Mouse (Mus musculus) lung, postnatal 10 days (tissue): Measurements from ENCODE around the gene Pid1.
A peak's percentile ranks its signal among the peaks of the same experiment; 100 is the strongest.

Experiments
- DNase-seq: peaks from one replicate; pipeline ENCODE4 v3.0.0; 2021

Gene Pid1

DNA sequence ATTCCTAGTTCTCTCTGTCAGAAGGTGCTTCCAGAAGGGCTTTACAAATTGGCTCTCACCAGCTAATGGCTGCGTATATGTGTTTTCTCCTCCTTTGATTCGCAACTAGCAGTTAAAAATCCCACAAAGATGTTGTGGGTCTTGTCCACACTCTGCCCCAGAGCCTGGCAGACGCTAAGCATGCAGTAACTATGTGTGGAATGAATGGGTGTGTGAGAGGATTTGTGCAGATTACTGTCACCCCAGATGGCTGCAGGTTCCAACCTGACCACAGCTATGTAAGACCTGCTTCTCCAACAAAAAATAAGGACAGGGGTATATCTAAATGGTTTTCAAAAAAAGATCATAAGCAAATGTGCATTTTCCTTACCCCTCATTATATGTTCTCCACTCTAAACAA is 206.2 kb downstream of the Pid1 start:
- no peak for DNase-seq

DNA sequence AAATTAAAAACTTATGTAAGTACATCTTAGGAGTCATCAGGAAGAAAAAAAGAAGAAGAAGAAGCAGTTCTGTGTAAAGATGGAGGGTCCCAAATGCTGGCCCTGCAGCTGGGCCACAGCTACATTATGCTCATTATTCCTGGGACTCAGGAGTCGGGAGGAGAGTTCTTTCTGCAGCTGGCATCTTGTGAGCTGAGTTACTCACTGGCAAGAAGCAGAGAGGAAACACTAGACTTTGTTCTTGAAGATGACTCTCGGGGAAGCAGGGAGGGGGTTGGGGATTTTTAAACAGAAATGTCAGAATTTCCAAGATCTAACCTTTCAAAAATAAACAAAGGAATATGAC is 208.4 kb downstream of the Pid1 start:
- no peak for DNase-seq

DNA sequence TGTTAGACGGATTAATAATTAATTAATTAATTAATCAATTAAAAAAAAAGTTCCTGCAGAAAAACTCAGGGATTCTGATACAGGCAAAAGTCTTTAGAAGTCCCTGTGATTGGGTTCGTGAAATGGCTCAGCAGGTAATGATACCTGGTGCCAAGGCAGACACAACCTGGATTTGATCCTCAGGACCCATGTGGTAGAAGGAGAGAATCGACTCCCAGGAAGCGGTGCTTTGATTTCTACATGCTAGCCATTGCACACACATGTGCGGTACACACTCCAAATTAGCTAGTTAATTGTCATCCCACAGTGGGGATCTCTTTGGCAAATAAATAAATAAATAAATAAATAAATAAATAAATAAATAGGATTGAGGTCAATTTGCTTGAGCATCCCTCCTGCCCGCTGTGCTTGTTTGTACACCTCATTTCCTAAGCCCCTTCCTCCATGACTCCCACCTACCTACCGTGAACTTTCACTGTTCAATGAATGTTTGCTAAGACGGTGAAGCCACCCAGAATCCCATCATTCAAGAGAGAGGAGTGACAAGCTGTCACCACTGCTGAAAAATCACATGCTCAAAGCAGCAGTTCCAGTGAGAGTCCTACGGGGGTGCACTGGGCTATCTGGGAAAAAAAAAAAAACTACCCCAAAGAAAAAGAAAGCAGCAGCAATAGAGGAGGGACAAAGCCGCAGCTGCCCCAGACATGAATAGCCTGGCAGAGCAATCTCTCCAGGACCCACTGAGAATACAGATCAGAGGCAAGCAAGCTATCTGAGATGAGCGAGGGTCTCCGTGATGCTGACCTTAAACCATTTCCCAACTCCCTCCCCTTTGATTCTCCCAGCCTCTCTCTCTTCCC is 209.0 kb downstream of the Pid1 start:
- no peak for DNase-seq

DNA sequence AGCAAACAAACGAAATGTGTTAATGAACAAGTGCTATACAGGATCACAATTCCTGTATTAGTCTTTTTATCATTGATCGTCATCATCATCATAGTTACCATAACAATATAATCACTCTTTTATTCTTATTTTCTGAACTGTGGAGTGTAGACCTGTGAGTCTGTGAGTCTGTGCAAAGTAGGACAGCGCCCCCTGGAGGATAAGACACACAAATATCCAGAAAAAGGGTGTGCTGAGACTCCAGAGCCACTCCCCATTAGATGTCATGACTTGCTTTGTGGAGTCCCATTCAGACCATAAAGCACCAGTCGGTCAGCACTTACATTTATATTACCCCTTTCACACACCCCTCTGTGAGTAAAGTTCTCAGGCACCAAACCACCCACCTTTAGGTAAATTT is 210.0 kb downstream of the Pid1 start:
- DNase-seq = peak; percentile 11

DNA sequence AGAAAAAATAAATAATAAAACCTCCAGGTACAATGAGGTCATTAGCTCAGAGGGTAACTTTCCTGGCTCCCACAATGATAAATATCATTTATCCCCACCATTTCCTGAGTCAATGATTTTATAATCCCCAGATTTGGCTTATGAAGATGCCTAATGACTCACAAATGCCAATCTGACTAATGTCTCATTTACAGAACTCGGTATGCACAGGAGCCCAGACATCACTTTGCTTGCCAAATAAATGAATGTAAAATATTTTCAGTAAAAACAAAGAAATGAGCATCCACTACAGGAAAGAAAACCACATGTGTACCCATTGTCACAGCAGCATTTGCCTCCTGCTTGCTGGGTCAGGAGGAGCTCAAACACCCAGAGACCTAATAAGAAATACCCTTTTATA is 222.4 kb downstream of the Pid1 start:
- no peak for DNase-seq

DNA sequence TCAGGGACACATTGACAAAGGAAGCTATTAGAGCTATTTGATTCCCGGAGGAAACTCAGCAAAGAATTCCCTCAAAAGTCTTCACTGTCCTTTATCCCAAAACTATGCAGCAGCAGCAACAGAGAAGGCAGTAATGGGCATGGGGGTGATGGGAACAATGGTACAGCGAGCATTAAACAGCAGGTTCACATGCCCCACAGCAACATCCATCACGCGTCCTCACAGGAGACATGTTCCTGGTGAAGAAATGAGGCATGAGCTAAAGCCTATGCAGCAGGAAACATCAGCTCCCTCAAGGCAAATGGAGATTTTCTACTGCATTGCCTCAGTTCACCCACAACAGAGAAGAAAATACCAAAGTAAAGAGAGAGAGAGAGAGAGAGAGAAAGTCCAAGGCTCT is 231.5 kb downstream of the Pid1 start:
- no peak for DNase-seq

DNA sequence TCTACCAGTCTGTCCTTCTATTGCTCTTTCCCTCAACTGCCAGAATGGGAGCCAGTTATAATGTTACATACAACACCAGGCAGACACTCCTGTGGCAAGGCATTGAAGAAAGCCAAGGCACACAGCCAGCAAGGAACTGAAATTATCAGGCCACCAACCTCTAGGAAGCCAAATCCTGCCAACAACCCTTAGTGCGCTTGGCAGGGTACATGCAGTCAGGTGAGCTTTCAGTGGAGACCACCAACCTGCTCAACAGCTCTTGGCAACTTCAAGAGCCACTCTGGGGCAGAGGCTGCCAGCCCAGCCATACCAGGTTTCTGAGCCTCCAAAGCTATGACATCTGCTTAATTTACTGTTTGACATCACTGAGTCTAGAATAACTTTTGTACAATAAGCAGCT is 232.2 kb downstream of the Pid1 start:
- no peak for DNase-seq

DNA sequence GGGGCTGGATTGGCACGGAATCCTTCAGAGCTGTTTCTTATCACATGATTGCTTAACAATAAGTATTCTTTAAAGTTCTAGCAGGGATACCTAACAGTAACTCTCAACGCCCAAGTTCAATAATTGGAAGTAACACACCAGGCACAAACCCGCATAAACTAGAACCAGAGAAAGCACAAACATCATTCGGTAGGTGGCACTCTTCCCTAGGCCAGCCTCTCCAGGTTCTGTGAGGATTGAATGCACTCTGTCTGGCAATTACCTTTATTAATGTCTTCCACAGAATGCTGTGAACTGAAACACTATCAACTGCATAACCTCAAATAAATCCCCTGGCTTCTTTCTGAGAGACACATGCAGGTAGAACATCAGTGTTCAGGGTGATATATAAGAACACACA is 235.5 kb downstream of the Pid1 start:
- no peak for DNase-seq

DNA sequence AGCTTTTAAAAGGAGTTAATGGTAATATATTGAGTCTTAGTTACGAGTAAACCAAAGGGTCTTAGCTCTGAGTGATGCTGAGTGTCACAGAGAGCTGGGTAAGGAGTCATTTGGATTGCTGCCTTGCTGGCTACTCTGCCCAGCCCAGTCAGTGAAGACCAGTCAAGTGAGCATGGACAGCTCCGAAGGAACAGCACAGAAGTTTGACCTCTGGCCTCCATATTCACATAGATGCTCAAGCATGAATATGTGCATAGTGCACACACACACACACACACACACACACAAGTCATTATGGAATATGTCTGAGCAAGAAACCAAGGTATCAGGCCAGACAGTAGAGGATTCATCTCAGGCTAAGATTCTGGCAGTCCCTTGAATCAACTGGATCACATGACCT is 244.7 kb downstream of the Pid1 start:
- no peak for DNase-seq

DNA sequence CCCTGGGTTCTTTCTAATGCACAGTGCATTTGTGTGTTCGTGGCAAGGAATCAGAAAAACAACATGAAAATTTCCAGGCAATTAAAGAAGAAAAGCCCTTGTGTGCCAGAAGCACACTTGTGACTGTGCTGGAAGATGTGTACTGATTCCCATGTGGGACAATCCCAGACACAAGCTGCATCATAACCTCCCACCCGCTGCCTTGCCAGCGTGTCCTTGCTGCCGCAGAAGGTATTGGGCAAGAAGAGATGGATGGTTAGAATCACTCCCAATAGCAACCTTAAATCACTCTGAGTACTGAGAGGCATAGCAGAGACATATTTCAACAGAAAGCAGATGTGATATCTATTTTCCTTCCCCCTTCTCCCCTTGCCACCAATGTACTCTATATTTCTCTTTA is 257.2 kb downstream of the Pid1 start:
- no peak for DNase-seq

DNA sequence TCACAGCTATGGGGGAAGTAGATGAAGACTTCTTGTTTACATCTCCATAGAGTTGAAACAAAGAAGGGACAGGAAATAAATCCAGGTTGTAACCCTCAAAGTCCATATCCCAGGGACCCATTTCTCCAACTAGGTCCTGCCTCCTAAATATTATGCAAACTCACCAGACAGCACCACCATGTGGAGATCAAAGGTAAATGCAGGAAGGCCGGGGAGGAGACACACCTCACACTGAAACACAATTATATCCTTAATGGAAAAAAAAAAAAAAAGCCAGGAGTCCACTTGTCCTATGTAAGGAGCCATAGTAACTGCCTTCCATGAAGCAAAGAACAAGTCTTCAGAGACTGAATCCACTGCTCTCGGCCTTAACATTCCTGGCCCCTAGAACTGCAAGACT is 261.9 kb downstream of the Pid1 start:
- DNase-seq = no peak

DNA sequence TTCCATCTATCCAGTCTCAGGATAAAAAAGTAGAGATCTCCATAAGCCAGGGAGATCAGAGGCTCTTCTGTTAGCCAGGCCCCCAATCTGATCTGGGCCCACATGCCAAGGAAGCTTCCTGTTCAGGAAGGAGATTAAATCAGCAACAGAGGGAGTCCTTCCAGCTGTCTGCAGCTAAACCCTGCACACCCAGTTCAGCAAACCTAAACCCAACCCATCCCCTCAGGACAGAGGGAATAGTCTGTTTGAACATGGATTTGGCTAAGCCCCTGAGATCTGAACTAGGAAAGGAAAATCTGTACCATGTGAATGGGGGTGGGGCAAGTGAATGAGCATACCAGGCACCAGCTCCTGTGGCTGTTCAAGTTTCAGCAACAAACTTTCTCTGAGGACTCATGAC is 266.6 kb downstream of the Pid1 start:
- DNase-seq = no peak

DNA sequence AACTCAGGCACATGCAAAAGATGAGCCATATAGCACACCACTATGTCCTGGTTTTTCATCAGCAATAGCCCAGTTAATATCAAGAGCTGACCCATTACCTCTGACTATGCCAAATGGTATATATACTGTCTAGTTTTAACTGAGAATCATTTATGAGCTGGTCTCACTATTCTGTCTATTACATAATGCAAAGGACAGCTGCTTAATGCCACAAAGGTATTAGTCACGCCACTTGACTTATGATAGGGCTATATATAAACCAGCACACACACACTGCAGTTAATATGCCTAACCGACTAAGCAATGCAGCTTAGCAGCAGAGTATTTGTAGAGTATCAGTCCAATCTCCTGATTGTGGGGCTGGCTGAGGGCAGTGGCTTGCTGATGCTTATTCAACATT is 270.7 kb downstream of the Pid1 start:
- DNase-seq = no peak

DNA sequence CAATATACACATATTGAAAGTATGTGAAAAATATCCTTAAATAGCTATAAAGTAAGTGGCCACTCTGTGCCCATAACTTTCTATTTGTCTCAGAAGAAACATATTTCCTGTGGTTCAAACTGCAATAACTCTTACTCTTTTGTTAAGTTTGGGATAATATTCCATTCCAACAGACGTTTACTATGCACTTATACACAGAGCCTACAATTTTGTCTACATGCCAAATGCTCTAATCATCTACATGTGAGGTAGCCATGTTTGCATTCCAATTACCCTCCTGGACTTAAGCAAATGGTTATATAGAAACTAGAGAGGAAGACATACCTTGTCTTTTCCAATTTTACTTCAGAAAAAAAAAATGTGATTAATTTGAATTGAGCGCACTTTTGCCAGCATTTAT is 274.3 kb downstream of the Pid1 start:
- DNase-seq = no peak

DNA sequence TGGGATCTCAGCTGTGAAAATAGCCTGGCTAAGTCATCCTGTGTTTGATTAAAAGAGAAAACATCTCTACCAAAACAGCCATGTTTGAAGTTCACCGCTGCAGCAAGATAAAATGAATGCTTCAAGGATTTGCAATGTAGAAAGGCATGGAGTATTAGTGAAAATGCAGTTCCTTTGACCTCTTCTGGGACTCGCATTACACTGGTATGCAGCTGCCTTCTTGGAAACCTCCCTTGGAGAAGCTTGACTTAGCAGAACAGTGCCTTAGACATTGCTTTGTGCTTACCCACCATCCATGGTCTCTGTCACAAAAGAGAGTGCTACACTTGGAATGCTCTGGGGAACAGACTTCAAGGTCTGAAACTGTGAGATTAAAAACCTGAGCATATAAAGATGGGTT is 276.0 kb downstream of the Pid1 start:
- DNase-seq = no peak

DNA sequence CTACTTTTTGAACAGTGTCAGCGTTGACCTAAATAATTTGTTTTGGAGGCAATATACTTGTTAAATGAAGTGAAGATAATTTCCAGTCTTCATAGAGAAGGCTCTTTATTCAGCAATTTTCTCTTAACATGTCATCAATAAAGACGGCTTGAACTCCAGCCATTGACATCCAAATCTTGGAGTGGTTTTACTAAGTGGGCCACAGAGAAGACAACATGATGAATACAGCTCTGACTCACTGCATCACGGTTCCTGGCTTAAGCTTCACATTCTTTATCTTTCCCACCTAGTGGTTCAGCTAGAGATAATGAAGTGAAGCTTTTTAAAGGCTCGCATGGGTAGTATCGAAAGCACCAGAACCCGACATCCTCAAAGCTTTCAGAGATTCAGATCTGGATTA is 276.7 kb downstream of the Pid1 start:
- no peak for DNase-seq

DNA sequence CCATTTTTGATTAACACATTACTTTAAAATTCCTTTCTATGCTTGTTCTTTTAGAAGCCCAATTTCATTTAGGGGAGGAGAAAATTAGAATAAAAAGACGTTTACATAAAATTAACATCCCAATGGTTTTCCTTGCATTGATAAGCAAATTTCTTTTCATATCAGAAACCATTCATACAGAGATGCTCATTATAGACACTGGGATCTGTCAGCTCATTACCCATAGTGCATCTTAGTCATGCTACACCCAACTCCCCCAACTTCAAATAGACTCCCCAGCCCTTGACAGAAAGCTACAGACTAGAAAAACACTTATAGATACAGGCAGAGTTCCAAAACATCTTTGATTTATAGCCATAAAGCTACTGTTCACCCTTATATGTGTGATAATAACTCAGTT is 277.5 kb downstream of the Pid1 start:
- DNase-seq = no peak

DNA sequence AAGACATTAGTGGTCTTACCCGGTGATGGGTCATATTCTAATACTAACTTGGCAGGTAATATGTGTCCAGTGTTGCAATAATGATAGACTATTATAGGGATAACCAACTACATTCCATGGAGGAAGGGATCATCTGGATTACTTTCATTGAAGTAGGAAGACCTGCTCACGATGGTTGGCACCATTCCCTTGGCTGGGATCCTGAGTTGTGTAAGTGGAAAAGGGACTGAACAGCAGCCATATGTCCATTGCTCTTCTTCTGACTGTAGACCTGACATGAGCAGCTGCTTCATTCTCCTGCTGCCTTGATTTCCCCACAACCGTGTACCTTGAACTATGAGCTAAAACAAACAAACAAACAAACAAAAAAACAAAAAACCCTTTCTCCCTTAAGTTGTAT is 278.6 kb downstream of the Pid1 start:
- DNase-seq = no peak

DNA sequence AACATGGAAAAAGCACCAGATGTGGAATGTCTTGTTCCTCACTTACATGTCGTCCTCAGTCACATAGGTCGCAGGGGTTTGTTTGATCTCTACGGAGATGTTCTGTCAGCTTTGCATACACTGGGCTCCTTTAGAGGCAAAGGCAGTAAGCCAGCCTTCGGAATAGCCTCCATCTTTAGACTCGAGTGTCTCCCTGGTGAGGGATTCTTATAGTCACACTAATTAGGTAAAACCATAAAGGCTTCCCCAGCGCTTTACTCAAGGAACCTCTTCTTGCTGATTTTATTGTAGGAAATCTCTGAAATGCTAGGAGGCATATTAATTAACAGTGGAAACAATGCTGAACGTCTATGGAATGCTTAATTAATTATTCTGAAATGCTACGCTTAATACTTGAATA is 284.4 kb downstream of the Pid1 start:
- no peak for DNase-seq

DNA sequence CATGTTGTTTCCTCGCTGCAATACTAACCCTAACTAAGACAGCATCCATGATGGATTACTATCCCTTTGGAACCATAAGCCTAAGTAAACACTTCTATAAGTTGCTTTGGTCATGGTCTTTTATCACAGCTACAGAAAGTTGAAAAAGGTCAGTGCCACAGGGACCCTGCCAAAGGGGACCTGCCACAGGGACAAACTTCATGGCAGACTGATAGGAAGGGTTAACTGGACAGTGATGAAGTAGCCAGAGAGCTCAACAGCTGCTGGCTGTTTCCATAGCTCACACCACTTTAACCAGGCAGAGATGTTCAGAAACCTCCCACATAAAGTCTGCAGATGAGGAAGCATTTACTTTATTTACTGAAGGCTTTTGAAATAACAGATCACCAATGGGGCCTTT is 287.0 kb downstream of the Pid1 start:
- DNase-seq = no peak

DNA sequence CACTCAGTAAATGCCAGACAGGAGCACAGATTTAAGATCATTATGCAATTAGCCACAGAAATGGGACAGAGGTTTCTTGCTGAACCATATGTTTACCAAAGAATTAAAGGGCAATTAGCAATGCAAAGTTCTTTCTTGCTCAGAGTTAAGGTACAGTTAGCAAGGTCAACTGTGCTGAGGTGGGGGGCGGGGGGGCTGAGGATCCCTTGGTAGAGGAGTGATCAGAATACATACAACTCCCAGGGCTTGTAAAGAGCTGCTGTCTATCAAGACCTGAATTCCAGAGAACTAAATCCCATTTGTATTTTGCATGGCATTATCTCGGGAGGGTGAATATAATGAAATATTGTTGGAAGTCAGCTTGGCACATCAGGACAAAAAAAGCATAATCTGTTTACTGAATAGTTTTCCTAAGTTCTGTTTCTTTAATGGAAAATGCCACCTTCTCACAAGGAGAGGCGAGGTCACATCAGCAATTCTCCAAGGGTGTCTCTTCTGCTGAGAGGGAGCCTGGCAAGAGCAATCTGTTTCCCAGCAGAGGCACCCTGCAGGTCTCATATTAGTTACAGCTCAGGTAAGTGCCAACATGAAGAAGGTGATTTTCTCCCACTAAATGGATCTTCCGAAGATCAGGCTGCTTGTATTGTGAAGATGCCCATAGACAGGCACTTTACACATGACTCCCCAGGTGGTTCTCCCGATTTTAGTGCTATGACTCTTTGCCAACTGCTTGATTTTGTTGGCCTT is 306.9 kb downstream of the Pid1 start:
- no peak for DNase-seq

DNA sequence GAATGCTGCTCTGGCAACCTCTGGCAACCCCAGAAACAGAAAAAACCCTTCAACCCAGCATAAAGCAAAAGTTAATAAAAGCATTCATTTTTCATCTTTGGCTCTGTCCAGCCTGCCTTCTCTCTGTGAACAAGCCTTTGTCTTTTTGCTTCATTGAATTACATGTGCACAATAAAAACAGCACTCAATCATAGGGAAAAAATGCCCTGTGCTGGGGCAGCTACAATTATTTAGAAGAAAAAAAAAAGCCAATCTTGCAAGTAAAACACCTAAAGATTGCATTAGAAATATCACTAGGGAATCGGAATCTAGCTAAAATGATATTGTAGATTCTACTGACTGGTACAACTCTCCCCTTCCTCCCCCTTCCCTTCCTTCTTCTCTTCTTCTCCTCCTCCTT is 307.7 kb downstream of the Pid1 start:
- no peak for DNase-seq

DNA sequence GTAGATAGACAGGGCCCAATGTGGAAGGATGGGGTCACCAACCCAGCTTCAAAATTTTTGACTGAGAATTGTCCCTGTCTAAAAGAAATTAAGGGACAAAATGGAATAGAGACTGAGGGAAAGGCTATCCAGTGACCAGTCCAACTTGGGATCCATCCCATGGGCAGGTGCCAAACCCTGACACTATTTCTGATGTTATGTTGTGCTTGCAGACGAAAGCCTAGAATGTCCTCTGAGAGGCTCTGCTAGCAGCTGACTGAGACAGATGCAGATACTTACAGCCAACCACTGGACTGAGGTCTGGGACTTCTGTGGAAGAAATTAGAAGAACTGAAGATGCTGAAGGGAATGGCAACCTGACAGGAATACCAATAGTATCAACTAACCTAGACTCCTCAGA is 338.2 kb downstream of the Pid1 start:
- DNase-seq = no peak

DNA sequence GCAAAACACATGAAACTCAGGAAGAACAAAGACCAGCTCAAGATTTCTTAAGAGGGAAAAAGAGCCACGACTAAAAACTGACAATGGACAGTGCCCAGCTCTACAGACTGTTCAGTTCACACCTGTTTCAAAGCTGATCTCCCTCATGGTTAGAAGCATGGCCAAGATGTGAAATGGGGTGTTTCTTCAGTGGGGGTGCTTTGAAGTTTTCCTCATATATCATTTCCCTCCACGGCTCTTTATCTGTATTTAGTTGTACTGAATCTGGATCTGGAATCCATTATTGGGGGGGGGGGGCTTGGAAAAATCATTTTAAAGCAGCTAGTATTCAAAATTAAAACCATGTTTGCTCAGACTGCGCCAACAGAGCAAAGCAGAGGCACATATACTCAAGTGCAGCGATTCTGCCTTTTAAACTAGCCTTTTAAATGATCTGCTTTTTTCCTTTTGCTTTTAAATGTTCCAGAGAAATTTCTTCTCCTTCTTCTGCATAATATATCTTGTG is 351.1 kb downstream of the Pid1 start:
- no peak for DNase-seq

DNA sequence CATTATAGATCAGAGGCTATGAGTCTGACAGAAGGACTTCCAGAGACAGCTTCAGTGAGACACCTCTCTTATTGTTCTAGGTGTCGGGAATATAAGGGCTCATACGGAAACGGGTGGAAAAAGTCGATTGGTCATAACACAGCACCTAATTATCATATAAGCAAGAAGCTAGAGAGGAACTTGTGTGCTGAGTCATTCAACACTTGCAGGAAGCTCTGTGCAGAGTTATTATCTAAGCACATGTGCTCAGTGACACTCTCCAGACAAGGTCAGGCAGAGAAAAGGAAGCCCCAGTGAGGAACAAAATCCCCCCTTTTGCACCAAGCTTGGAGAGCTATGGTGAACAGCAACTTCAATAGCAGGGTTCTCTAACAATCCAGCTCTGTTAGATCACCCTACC is 361.4 kb downstream of the Pid1 start:
- DNase-seq = no peak
